Mouse (Mus musculus) gastrocnemius, postnatal 4 days (tissue): ENCODE measurements around the gene Efcab14. TPM values are rescaled to one million over a fixed set of nuclear protein-coding genes. Genes with fewer than 3 reads are reported as not detected.

Experiments
- total RNA-seq, 2 experiments: library from RNA; stranded (reverse); gene quantifications; 2 replicates each; pipeline ENCODE4 v1.2.3; 2021

The Efcab14 gene
- total RNA-seq, 2 experiments from 2014 or later = 36.5 to 40.3 TPM

Other genes starting within 250 kb of the Efcab14 start
- gene Cyp4a14, start 241.6 kb upstream of the Efcab14 start, total RNA-seq = under 1 TPM in 1 of 2 experiments, not detected in 1; 0.67 TPM
- under 1 TPM in 1 of 2 experiments, not detected in 1; 0.13 TPM for gene Cyp4a10, start 219.5 kb upstream of the Efcab14 start, total RNA-seq
- gene Cyp4a31, start 174.1 kb upstream of the Efcab14 start, total RNA-seq = not detected
- gene Cyp4a32, start 136.8 kb upstream of the Efcab14 start, total RNA-seq = not detected
- 1 to 10 TPM; 1.9 to 3.0 TPM for gene Cyp4b1, start 90.0 kb upstream of the Efcab14 start, total RNA-seq
- gene Tex38, start 43.3 kb downstream of the Efcab14 start, total RNA-seq = 1 to 10 TPM; 1.0 to 1.1 TPM
- gene Atpaf1, start 47.1 kb downstream of the Efcab14 start, total RNA-seq = 10 to 100 TPM; 30.3 to 32.0 TPM
- gene Mob3c, start 90.3 kb downstream of the Efcab14 start, total RNA-seq = 1 to 10 TPM; 5.5 to 8.1 TPM
- gene Mknk1, start 101.5 kb downstream of the Efcab14 start, total RNA-seq = 10 to 100 TPM; 45.8 to 47.8 TPM
- not detected for gene Kncn, start 146.7 kb downstream of the Efcab14 start, total RNA-seq
- gene 6430628N08Rik, start 152.9 kb downstream of the Efcab14 start, total RNA-seq = not detected
- not detected for gene Dmbx1, start 202.2 kb downstream of the Efcab14 start, total RNA-seq